Mouse (Mus musculus) layer of hippocampus, adult 8-10 months (tissue): ENCODE results near the gene Elp4. TPM values are rescaled to one million over a fixed set of nuclear protein-coding genes. Genes with fewer than 3 reads are reported as not detected.

Experiments
- DNase-seq, 2 experiments: peaks; one replicate each; pipeline ENCODE4 v3.0.0; 2022; ENCODE audit warnings: low spot score in 2 of 2
- total RNA-seq, 4 experiments: library from RNA; stranded (reverse); gene quantifications; 2 replicates each; pipeline ENCODE4 v1.2.4; 2022

The Elp4 gene
- total RNA-seq, 4 experiments from 2014 or later: 16.9 to 28.2 (median 20.9) TPM

DNA sequence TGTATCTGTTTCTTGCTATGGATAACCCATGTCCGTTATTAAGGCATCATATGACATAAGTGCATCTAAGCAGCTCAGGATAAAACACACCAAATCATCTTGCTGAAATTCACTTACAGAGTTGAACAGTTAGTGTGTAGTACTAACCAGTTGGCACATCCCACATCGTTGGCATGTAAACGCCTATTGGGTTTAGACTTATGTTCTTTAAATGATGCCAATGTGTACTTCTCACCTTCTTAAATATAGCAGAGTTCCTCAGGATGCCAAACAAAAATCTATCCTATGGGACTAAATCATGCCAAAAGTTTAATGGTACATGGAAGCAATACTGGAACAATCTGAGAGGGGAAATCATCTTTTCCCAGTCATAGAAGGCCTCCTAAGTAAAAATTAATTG lies 173.7 kb downstream of the Elp4 start:
- no peak for DNase-seq

- no peak for DNase-seq
These were observed 177.7 kb downstream of the Elp4 start for GRCm38 (mm10) chr2:105726657-105727056.

DNA sequence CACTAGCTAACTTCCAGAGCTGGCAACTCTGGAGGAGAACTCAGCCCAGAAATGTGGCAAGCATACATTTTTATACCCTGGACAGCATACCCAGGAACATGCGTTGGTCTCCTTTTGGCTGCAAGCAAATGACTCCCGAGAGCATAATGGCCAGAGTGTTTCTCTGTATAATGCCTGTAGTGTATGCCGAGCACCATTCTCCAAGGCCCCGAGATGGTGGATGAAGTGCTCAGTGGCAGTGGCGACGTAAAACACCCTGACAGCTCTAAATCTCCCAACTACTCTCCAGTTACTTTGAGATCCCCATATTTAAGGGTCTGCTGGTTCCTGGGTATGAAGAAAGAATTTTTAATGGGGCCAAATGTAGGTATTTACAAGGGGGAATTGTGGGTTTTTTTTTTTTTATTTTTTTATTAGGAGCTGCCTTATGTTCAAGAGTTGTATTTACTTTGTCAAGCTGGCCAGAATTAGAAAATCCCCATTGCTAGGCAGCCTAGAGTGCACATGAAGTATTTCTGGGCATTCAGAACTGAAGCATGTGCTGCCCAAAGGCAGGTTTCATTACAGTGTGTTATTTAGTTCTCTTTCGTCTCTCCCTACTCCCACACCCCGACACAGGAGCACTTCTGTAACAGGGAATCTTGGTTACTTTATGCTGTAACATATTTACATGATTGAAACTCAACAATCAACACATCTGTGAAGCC lies 188.8 kb downstream of the Elp4 start:
- peak in 1 of 2 experiments; percentile 9 for DNase-seq

GRCm38 (mm10) chr2:105710511-105710910 lies 193.9 kb downstream of the Elp4 start:
- DNase-seq: no peak

GRCm38 (mm10) chr2:105709126-105709525 lies 195.2 kb downstream of the Elp4 start:
- no peak for DNase-seq

GRCm38 (mm10) chr2:105705320-105705719 lies 199.0 kb downstream of the Elp4 start:
- DNase-seq: no peak

DNA sequence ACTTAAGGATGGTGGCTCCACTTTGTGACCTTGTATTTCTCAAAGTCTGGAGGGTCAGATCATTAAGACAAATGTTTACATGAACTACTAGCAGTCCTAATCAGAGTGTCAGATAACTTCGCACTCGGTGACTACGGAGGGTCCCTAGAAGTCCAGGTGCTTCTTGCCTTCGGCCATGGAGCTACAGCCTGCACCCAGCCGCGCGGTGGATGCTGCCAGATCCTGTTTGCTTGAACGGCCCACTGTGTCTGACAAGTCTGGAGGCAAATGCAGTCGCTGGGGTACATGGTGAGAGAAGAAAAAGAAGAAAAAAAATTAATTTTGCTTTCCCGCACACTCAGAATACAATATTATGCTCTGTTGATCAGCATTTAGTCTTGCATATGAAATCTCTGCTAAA lies 201.8 kb downstream of the Elp4 start:
- DNase-seq: no peak

DNA sequence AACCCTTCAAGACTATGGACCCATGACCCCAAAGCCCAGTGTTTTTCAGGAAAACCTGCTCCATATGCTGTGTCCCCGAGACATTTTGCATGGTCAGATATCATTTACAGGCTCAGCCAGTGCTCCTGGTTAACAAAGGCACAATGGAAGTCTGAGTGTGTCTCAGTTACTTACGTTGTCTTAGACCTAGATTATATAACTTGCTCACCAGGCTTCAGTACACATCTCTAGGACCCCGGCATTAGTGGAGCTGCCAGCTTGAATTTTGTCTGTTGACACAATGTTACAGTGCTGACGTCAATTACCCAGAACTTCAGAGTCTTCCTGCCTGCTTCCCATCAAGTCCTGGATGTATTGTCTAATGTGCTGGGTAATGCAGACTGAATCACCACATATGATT lies 202.6 kb downstream of the Elp4 start:
- no peak for DNase-seq

- DNase-seq: no peak
These were observed 205.7 kb downstream of the Elp4 start for GRCm38 (mm10) chr2:105698631-105699030.

DNA sequence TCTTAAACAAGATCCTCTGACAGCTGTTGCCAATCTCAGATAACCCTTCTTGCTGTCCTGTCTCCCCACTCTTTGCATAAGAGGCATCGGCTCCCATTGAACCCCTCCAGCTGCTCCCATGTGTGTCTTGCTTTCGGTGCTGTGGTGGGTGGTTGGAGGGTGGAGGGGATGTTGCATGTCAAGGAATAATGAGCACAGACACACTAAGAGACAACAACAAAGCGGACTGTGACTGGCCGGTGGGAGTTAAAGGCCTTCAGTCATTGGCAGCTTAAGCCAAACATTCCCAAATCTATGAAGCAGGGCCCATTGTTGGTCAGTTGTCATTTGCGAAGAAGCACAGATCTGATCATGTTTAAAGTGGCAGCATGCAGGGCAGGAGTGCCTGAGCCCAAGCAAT lies 206.6 kb downstream of the Elp4 start:
- no peak for DNase-seq

- DNase-seq: no peak
These were observed 213.1 kb downstream of the Elp4 start for GRCm38 (mm10) chr2:105691296-105691695.

- DNase-seq: no peak
These were observed 214.4 kb downstream of the Elp4 start for GRCm38 (mm10) chr2:105689771-105690639.

DNA sequence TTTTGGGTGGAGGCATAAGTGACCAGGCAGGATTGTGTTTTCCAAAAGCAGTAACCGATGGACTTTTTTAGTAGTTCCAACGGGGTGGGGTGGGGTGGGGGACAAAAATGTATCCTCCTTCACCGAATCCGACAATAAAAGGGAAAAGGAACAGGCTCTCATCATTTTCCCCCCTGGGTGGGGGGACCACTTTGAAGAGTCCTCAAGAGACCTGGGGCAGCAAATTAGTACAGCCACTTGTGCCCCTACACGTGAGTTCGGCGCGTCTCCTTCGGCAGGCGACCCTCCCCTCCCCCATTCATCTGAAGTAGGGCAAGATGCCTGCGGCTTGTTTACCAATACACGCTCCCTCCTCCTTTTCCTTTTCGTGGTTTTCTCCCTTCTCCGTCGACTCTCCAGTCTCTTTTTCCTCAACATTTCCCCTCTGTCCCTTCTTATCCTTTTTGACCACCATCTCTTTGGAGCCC lies 215.0 kb downstream of the Elp4 start:
- DNase-seq: no peak

DNA sequence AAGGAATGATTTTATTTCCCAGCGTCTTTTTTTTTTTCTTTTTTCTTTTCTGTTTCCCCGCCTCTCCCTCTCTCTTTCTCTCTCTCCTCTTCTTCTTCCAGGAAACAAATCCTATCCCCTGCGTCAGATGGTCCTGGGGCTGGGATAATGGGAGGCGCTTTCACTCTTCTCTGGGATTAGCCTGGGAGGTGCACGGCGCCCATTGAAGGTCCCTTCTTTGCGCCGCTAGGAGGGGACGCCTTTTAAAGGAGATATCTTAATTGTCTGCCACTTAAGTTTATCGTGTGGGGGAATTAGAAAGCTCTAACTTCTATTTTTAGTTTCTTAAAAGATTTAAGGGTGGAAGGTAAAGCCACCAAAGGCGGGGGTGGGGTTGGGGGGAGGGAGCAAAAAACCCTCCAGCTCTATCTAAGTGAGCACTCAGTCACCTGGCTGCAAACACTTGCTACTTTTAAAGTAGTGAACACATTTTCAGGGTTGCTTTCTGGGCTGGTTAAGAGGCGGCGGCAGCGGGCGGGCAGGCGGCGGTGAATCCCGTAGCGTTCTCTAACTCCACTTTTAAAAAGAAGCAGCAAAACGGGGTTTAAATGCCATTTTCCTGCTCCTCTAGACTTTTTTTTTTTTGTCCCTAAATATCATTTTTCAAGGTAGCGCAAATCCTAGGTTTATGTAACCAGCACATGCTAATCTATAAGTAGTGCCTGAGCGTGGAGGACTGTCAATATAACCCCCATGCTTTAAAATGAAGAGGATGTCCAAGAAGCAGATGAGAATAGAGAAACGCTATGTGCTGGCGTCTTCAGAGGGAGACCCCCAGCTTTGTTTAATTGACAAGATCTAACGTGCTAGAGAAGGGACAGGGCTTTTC lies 215.7 kb downstream of the Elp4 start:
- DNase-seq: no peak

GRCm38 (mm10) chr2:105688011-105688410 lies 216.4 kb downstream of the Elp4 start:
- no peak for DNase-seq

DNA sequence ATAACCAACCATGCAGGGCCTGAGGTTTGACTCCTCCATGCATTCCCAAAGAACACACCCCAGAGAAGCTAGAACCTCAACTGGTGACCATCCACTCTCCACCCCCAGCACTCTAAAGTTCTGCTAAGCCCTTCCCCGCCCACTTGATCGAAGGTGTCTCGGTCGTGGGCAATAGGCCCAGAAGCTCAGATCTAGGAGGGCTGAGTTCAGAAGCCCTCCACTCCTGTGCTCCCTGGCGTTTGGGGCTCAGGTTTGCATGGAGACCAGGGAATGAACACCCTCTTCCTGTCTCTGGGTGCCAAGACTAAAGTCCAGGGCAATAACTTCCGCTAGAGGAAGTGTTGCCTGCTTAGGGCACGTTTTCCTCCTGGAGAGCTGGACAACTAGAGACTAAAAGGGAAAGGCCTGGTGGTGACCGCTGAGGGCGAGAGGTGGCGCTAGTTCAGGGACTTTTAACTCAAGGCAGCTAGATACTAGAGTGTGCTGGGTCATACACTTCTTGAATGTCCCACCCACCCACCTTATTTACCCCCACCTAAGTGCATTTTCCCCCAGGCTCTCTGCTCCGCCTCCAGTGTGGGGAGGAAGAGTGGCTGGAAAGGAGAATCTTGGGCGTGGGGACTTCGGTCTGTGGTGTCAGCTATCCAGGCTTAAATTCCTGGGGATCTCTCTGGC lies 216.9 kb downstream of the Elp4 start:
- no peak for DNase-seq

DNA sequence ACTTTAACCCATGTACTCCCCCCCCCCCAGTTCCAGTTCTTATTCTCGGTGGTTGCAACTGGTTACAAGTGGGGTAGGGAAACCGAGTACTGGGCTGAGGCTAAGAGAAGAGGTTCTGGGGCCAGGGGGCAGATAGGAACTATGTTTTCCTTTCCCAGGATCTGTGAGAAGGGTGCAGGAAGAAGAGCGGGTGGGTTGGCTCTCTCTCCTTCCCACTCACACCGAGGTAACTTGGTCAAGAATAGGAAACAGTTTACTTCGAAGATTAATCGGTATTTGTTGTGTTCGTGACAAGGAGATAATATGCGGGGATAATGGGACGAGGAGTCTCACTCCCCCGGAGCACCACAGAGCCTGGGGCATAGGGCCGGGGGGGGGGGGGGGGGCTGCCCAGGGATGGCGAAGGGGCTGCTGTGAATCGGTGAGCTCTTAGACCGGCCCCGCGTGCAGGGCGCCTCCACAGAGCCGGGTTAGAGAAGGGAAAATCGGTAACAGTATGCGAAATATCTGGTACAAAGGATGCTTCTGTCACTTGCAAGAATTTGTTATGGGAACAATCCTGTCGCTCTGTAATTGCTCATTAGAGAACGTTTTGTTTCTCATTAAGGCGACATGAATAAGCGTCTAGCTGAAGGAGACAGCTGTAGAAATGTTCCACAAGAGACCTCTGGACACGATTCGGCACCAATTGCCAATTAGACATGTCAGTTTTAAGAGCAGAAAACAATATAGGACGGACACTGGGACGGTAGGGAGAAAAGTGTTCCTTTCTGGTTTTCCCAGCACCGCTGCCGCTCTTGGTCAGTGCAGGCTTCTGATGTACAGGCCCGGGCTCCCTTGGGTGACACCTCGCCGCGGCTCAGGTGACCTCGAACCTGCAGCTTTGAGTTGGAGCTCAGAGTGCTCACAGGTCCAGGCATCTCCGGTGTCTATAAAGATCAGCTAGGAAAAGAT lies 217.7 kb downstream of the Elp4 start:
- no peak for DNase-seq

- no peak for DNase-seq
These were observed 218.7 kb downstream of the Elp4 start for GRCm38 (mm10) chr2:105685651-105686050.

- DNase-seq: no peak
These were observed 219.2 kb downstream of the Elp4 start for GRCm38 (mm10) chr2:105684991-105685650.
